Comparison of ENCODE assay signal across 19 mouse cellular contexts in the genomic region with DNA sequence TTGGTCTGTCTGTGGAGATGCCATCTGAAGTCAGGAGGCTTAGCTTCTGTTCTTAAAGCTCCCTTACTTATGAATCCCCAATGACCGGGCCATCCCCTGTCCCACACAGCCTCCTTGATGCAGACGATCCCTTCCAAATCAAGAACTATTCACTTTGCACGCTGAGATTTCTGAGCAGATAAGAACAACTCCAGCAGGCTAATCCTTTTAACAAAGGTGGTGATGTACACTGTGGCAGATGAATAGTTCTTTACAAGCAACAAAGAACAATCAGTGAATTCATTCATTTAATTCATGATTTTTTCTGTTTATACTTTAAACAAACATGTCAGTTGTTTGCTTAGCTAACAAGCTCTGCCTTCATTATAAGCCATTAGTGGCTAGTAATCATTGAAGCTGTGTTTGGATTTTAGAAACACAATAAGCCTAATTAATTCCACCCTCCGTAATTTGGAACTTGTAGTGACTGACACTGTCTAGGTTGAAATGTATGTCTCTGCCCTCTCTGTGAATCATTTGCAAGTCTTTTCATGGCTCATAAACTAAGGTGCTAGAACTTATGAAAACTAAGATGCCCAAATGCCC.
DNase-seq lines count a peak whose midpoint lies in the region; ATAC-seq lines count a peak whose summit lies in the region.
"Had no signal": no experiment of that assay in that cellular context is flagged by ENCODE, and none has a peak within 500 bp of the region (broad histone marks: within the 10 kb centered on the region; RNA-seq: fewer than 3 reads in every experiment).

No protein-coding gene starts in this region.

- DNase-seq in limb, embryonic 10.5 days (ENCODE audit: low spot score) = no peak
- DNase-seq in cerebellum, postnatal 14 days = no peak
- no peak for DNase-seq in adrenal gland, postnatal 4 days (ENCODE audit: low spot score in 2 of 2)
- DNase-seq: adrenal gland, adult 2 months; adrenal gland, postnatal 25 days; cerebellum, adult 18-20 months; cerebellum, adult 9-11 months; gastrocnemius, postnatal 36 days; heart, adult 18-20 months; heart, postnatal 14 days; kidney, adult 11 months had no signal

- no peaks in the 10 kb centered on the region for H3K36me3 ChIP-seq in forebrain, embryonic 15.5 days
- no peaks in the 10 kb centered on the region for H3K36me3 ChIP-seq in forebrain, embryonic 12.5 days (replicated peaks)
- no peaks in the 10 kb centered on the region for H3K36me3 ChIP-seq in limb, embryonic 12.5 days
- no peaks in the 10 kb centered on the region for H3K36me3 ChIP-seq in limb, embryonic 10.5 days
- H3K36me3 ChIP-seq in forebrain, embryonic 16.5 days (ENCODE audit: control insufficient read depth, insufficient read depth) = no peaks in the 10 kb centered on the region
- H3K36me3 ChIP-seq: heart, embryonic 15.5 days; hindbrain, embryonic 13.5 days had no signal

- WGBS in forebrain, embryonic 15.5 days = 3% methylated on average over 4 of the region's 4 CpGs
- WGBS in forebrain, embryonic 12.5 days = 14% methylated on average over 4 of the region's 4 CpGs
- WGBS in limb, embryonic 12.5 days = 59% methylated on average over 4 of the region's 4 CpGs
- 66% methylated on average over 4 of the region's 4 CpGs for WGBS in limb, embryonic 10.5 days
- WGBS in forebrain, embryonic 16.5 days = 5% methylated on average over 4 of the region's 4 CpGs

- no peak overlapping the region for H3K9ac ChIP-seq in forebrain, embryonic 15.5 days (replicated peaks)
- no peak overlapping the region for H3K9ac ChIP-seq in forebrain, embryonic 12.5 days
- H3K9ac ChIP-seq in limb, embryonic 12.5 days (replicated peaks) = no peak overlapping the region
- H3K9ac ChIP-seq in forebrain, embryonic 16.5 days (replicated peaks; ENCODE audit: low read depth, low read length) = no peak overlapping the region
- H3K9ac ChIP-seq: heart, embryonic 15.5 days; hindbrain, embryonic 13.5 days had no signal

- ATAC-seq in forebrain, embryonic 15.5 days (replicated peaks) = 0 out of 2 replicates have a peak, but pooled peaks have one; percentile 43
- ATAC-seq in forebrain, embryonic 12.5 days (ENCODE audit: low FRiP score) = no peak
- ATAC-seq in limb, embryonic 12.5 days (ENCODE audit: insufficient number of reproducible peaks, insufficient read depth, low FRiP score, low TSS enrichment, low read depth) = no peak
- ATAC-seq in forebrain, embryonic 16.5 days = peak; percentile 75
- ATAC-seq: hindbrain, postnatal 0 days had no signal

- no peaks in the 10 kb centered on the region for H3K9me3 ChIP-seq in forebrain, embryonic 15.5 days
- H3K9me3 ChIP-seq in forebrain, embryonic 12.5 days = no peaks in the 10 kb centered on the region
- 0 out of 2 replicates have a peak, but pooled peaks cover 4% of the 10 kb centered on the region for H3K9me3 ChIP-seq in limb, embryonic 12.5 days
- no peaks in the 10 kb centered on the region for H3K9me3 ChIP-seq in limb, embryonic 10.5 days (replicated peaks)
- no peaks in the 10 kb centered on the region for H3K9me3 ChIP-seq in forebrain, embryonic 16.5 days (ENCODE audit: control insufficient read depth, low read length)
- H3K9me3 ChIP-seq: heart, embryonic 15.5 days; hindbrain, embryonic 13.5 days had no signal

- no peak overlapping the region for H3K4me2 ChIP-seq in forebrain, embryonic 15.5 days (replicated peaks)
- H3K4me2 ChIP-seq in forebrain, embryonic 12.5 days = no peak overlapping the region
- no peak overlapping the region for H3K4me2 ChIP-seq in limb, embryonic 12.5 days
- H3K4me2 ChIP-seq in forebrain, embryonic 16.5 days (ENCODE audit: low read length) = no peak overlapping the region
- H3K4me2 ChIP-seq: heart, embryonic 11.5 days; heart, embryonic 15.5 days; hindbrain, embryonic 13.5 days had no signal

- peaks cover 7% of the 10 kb centered on the region; the same call in 1 of the 2 replicates for H3K4me1 ChIP-seq in forebrain, embryonic 15.5 days
- H3K4me1 ChIP-seq in forebrain, embryonic 12.5 days = peaks cover 10% of the 10 kb centered on the region
- peaks cover 18% of the 10 kb centered on the region for H3K4me1 ChIP-seq in limb, embryonic 12.5 days (replicated peaks)
- no peaks in the 10 kb centered on the region for H3K4me1 ChIP-seq in limb, embryonic 10.5 days
- H3K4me1 ChIP-seq in forebrain, embryonic 16.5 days (replicated peaks; ENCODE audit: control insufficient read depth, insufficient read depth, low read length) = peaks cover 8% of the 10 kb centered on the region
- H3K4me1 ChIP-seq: hindbrain, embryonic 13.5 days had no signal

- 0 out of 2 replicates have a peak overlapping the region, but pooled peaks have one; percentile 1 for H3K27ac ChIP-seq in forebrain, embryonic 15.5 days (replicated peaks)
- H3K27ac ChIP-seq in forebrain, embryonic 12.5 days = no peak overlapping the region
- peak overlapping the region; percentile 1; the same call in 1 of the 2 replicates for H3K27ac ChIP-seq in limb, embryonic 12.5 days
- no peak overlapping the region for H3K27ac ChIP-seq in limb, embryonic 10.5 days
- H3K27ac ChIP-seq in forebrain, embryonic 16.5 days (ENCODE audit: low read length) = no peak overlapping the region
- H3K27ac ChIP-seq: heart, embryonic 15.5 days; hindbrain, embryonic 13.5 days; hindbrain, postnatal 0 days had no signal

- H3K4me3 ChIP-seq in forebrain, embryonic 15.5 days = no peak overlapping the region
- H3K4me3 ChIP-seq in forebrain, embryonic 12.5 days (replicated peaks) = no peak overlapping the region
- H3K4me3 ChIP-seq in limb, embryonic 12.5 days (replicated peaks) = no peak overlapping the region
- no peak overlapping the region for H3K4me3 ChIP-seq in limb, embryonic 10.5 days
- H3K4me3 ChIP-seq in forebrain, embryonic 16.5 days (replicated peaks; ENCODE audit: low read length) = no peak overlapping the region
- H3K4me3 ChIP-seq: heart, embryonic 15.5 days; hindbrain, embryonic 13.5 days had no signal

- H3K27me3 ChIP-seq in forebrain, embryonic 15.5 days = no peaks in the 10 kb centered on the region
- peaks cover 4% of the 10 kb centered on the region; the same call in 1 of the 2 replicates for H3K27me3 ChIP-seq in forebrain, embryonic 12.5 days
- no peaks in the 10 kb centered on the region for H3K27me3 ChIP-seq in limb, embryonic 12.5 days
- peaks cover 10% of the 10 kb centered on the region; the same call in 1 of the 2 replicates for H3K27me3 ChIP-seq in limb, embryonic 10.5 days (ENCODE audit: low read depth, poor library complexity, severe bottlenecking)
- no peaks in the 10 kb centered on the region for H3K27me3 ChIP-seq in forebrain, embryonic 16.5 days (replicated peaks; ENCODE audit: control insufficient read depth, insufficient read depth, low read length)
- H3K27me3 ChIP-seq: heart, embryonic 15.5 days; hindbrain, embryonic 13.5 days had no signal

Comparison
In these comparisons a context has a peak if more than half of its experiments do, and no peak if none do; other contexts are left out.
1. ATAC-seq: peak in forebrain, embryonic 15.5 days (single experiment) and forebrain, embryonic 16.5 days (single experiment); none in forebrain, embryonic 12.5 days (single experiment) and limb, embryonic 12.5 days (single experiment).
2. H3K27ac ChIP-seq: peak in forebrain, embryonic 15.5 days (single experiment) and limb, embryonic 12.5 days (single experiment); none in forebrain, embryonic 12.5 days (single experiment), limb, embryonic 10.5 days (single experiment) and forebrain, embryonic 16.5 days (single experiment).